Mouse (Mus musculus) lung, embryonic 14.5 days (tissue): ENCODE results near the gene Nbr1. TPM values are rescaled to one million over a fixed set of nuclear protein-coding genes. Genes with fewer than 3 reads are reported as not detected.
"Not testable (repeated sequence)": the region's sequence is repeated elsewhere in the genome, so short reads cannot be mapped to it uniquely, and the experiment has no call there.

Experiments
- ATAC-seq: fragments of 200-750 bp; cut with Nextera tagmentation; 2 replicates; pipeline ENCODE4 v1.8.0; 2017; ENCODE audit warnings: mild to moderate bottlenecking, moderate TSS enrichment, moderate library complexity; ENCODE audit not compliant: insufficient read depth
- DNase-seq: peaks from one replicate; pipeline ENCODE4 v3.0.0-alpha.2; 2015
- H3K27ac ChIP-seq: fragments of 300-500 bp; sonication (generic); 2 replicates; pipeline ENCODE4 v1.5.1; 2014; ENCODE audit warnings: low read depth, mild to moderate bottlenecking, moderate library complexity
- H3K27me3 ChIP-seq: fragments of 300-500 bp; sonication (generic); 2 replicates; pipeline ENCODE4 v1.6.1; 2014; ENCODE audit warnings: low read length, control low read depth; ENCODE audit not compliant: insufficient read depth
- H3K36me3 ChIP-seq: fragments of 300-500 bp; sonication (generic); 2 replicates; pipeline ENCODE4 v1.6.1; 2014; ENCODE audit warnings: control low read depth; ENCODE audit not compliant: insufficient read depth
- H3K4me1 ChIP-seq: fragments of 300-500 bp; sonication (generic); 2 replicates; pipeline ENCODE4 v1.6.1; 2014; ENCODE audit warnings: antibody characterized with exemption, control low read depth; ENCODE audit not compliant: insufficient read depth
- H3K4me2 ChIP-seq: fragments of 300-500 bp; sonication (generic); 2 replicates; pipeline ENCODE4 v1.6.1; 2014; ENCODE audit warnings: mild to moderate bottlenecking
- H3K4me3 ChIP-seq: fragments of 300-500 bp; sonication (generic); 2 replicates; pipeline ENCODE4 v1.5.1; 2014; ENCODE audit warnings: low read depth, low read length
- H3K9ac ChIP-seq: fragments of 300-500 bp; sonication (generic); 2 replicates; pipeline ENCODE4 v1.6.1; 2014
- H3K9me3 ChIP-seq: fragments of 300-500 bp; sonication (generic); 2 replicates; pipeline ENCODE4 v1.6.1; 2016; ENCODE audit warnings: low read depth, low read length, control low read depth
- CTCF ChIP-seq: IDR thresholded peaks from 2 replicates; pipeline ENCODE4 v1.5.1; 2016; ENCODE audit warnings: antibody characterized with exemption, low read depth
- WGBS: fragments of 180-500 bp; shearing (Covaris S2); extraction: QIAGEN DNeasy Blood & Tissue Kit; methylation state at CpG from one replicate; pipeline ENCODE4 v1.1.7; 2014; 5-methylcytosine and 5-hydroxymethylcytosine counted together
- polyA plus RNA-seq: library from polyadenylated mRNA; unstranded; fragments of >200 nt; fragmentation: Nextera tagmentation; extraction: Ambion mirVana; gene quantifications from 2 replicates; pipeline ENCODE4 v1.2.1, GENCODE M21; 2014

Gene Nbr1
- polyA plus RNA-seq, 1 experiment from 2014 or later, result 59.2 TPM

DNA sequence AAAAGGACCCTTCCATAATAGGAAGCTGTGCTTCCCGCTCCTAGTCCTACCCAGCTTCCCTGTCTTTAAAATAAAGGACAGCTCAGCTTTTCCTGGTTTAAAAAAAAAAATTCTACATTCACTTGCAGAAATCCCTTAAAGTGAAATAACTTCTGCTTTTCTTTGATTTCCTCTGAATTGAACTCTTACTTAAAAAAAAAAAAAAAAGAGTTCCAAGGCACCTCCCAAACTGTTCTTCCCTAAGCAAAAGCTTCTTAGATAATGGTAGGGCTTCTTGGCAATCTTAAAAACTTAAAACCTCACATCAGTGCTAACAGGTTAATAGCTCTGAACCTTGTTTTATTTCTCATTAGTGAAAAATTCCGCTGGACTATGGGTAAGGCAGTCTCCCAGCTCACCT is 31.3 kb downstream of the Nbr1 start:
- DNase-seq, result no peak
- Histone ChIP-seq H3K4me3 (no peak overlapping the region), H3K4me1 (no peaks in the 10 kb centered on the region), H3K27me3 (no peaks in the 10 kb centered on the region), H3K9me3 (no peaks in the 10 kb centered on the region), H3K4me2 (no peak overlapping the region), H3K27ac (no peak overlapping the region), H3K9ac (no peak overlapping the region), H3K36me3 (peaks cover 19% of the 10 kb centered on the region)
- 86% methylated on average over 2 of the region's 2 CpGs for WGBS
- ATAC-seq, result no peak
- TF ChIP-seq CTCF, result no peak

DNA sequence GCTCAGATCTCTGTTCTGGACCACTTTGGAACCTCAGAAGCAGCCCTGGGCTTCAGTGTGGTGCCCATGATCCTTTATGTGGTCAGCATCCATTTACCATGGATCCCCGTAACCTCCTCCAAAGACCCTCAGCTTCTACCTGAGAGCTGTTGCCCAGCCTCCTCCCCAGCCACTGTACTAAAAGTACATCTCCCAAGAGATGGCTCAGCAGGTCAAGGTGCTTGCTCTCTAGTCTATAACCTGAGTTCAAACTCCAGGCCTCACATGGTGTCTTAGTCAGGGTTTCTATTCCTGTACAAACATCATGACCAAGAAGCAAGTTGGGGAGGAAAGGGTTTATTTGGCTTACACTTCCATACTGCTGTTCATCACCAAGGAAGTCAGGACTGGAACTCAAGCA is 33.1 kb downstream of the Nbr1 start:
- not testable (repeated sequence) for DNase-seq, H3K4me2 ChIP-seq, H3K27me3 ChIP-seq, H3K4me1 ChIP-seq, H3K27ac ChIP-seq, ATAC-seq, H3K36me3 ChIP-seq, H3K9ac ChIP-seq, H3K4me3 ChIP-seq, H3K9me3 ChIP-seq
- 96% methylated on average over 1 of the region's 1 CpGs for WGBS

DNA sequence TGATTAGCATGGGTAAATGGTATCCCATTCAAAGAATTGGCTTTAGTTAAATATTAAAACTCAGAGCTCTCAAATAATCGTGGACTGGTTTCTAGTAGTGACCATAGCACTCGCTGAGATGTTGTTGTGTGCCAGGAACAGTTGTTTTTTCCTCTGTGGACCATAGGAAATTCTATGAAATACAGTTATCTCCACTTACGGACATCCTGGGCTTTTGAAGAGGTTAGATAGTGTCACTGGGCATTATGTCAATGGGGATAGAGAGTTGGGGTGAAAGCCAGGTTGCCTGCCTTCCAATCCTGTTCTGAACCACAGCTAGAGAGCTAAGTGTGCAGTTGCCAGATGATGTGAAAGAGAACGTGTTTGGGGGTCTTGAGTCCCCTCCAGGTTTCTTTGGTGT is 33.9 kb downstream of the Nbr1 start:
- no peak for TF ChIP-seq CTCF
- no peak for DNase-seq

DNA sequence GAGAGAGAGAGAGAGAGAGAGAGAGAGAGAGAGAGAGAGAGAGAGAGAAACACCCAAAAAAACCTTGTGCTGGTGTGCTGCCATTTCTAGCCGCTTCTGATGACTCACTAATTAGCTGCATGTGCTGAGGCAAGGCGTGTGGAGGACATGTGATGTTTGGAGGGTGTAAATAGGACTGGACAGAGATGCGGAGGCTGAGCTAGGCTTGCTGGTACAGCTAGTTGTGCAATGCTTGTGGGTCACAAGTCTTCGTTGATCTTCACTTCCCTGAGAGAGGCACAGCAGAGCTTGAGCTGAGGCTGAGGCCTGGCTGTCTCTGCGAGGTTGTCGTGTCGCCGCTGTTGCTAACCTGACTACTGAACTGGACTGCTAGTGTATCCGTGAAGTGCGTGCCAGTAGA is 35.7 kb downstream of the Nbr1 start:
- no peak overlapping the region for H3K4me3 ChIP-seq
- WGBS, result 86% methylated on average over 10 of the region's 10 CpGs
- no peak overlapping the region for H3K9ac ChIP-seq
- ATAC-seq, result no peak
- no peaks in the 10 kb centered on the region for H3K9me3 ChIP-seq
- DNase-seq, result no peak
- H3K4me1 ChIP-seq, result no peaks in the 10 kb centered on the region
- H3K4me2 ChIP-seq, result no peak overlapping the region
- H3K36me3 ChIP-seq, result no peaks in the 10 kb centered on the region
- no peaks in the 10 kb centered on the region for H3K27me3 ChIP-seq
- no peak overlapping the region for H3K27ac ChIP-seq
- no peak for TF ChIP-seq CTCF

More for the DNA sequence above, 33.9 kb downstream of the Nbr1 start:
- no peak for ATAC-seq
- H3K9me3 ChIP-seq, result no peaks in the 10 kb centered on the region
- no peak overlapping the region for H3K4me3 ChIP-seq
- no peaks in the 10 kb centered on the region for H3K4me1 ChIP-seq
- no peaks in the 10 kb centered on the region for H3K27me3 ChIP-seq
- no peak overlapping the region for H3K4me2 ChIP-seq
- H3K27ac ChIP-seq, result no peak overlapping the region
- 70% methylated on average over 4 of the region's 4 CpGs for WGBS
- no peak overlapping the region for H3K9ac ChIP-seq
- H3K36me3 ChIP-seq, result peaks cover 4% of the 10 kb centered on the region; the same call in 1 of the 2 replicates

DNA sequence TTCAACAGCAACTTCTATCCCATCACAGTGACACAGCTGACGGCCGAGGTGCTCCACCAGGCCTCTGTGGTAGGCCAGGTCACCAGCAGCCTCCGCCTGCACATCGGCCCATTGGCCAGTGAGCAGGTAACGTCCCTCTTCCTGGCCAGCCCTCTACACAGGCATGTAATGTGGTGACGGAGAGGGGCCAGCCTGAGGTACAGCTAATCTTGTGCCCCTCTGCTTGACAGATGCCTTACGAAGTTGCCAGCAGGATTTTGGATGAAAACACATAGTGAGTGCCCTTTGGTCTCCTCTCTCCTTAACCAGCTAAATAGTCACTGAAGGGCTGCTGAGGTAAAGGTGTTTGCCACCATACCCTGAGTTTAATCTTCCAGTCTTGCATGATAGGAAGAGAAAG is 36.9 kb downstream of the Nbr1 start:
- H3K27me3 ChIP-seq, result no peaks in the 10 kb centered on the region
- no peak overlapping the region for H3K4me2 ChIP-seq
- WGBS, result 84% methylated on average over 7 of the region's 7 CpGs
- no peak overlapping the region for H3K4me3 ChIP-seq
- no peak for TF ChIP-seq CTCF
- H3K36me3 ChIP-seq, result no peaks in the 10 kb centered on the region
- ATAC-seq (no peak), DNase-seq (no peak)
- no peaks in the 10 kb centered on the region for H3K4me1 ChIP-seq
- no peak overlapping the region for H3K27ac ChIP-seq
- no peaks in the 10 kb centered on the region for H3K9me3 ChIP-seq
- no peak overlapping the region for H3K9ac ChIP-seq

DNA sequence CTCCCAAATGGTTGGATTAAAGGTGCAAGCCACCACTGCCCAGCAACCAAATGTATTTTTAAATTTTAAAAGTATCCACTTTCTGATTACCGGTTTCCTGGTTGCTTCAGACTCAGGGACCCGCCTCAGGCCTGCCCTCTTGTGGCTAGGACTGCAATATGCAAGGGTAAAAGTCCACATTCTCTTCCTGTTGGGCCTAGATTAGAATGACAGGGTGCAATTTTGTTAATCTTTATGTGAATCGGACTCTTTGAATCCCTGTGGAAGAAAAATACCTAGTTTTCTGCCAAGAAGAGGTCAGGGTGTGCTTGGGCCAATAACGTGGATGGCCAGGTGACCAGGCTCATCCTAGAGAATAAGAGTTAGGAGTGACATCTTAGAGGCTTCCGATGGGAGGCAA is 37.5 kb downstream of the Nbr1 start:
- H3K9ac ChIP-seq, result no peak overlapping the region
- peak; percentile 79 for TF ChIP-seq CTCF
- H3K27me3 ChIP-seq, result no peaks in the 10 kb centered on the region
- ATAC-seq (no peak), DNase-seq (peak; percentile 78)
- no peak overlapping the region for H3K4me2 ChIP-seq
- H3K4me1 ChIP-seq, result no peaks in the 10 kb centered on the region
- H3K27ac ChIP-seq, result no peak overlapping the region
- H3K4me3 ChIP-seq, result no peak overlapping the region
- 27% methylated on average over 5 of the region's 5 CpGs for whole genome bisulfite sequencing
- no peaks in the 10 kb centered on the region for H3K9me3 ChIP-seq
- H3K36me3 ChIP-seq, result no peaks in the 10 kb centered on the region

DNA sequence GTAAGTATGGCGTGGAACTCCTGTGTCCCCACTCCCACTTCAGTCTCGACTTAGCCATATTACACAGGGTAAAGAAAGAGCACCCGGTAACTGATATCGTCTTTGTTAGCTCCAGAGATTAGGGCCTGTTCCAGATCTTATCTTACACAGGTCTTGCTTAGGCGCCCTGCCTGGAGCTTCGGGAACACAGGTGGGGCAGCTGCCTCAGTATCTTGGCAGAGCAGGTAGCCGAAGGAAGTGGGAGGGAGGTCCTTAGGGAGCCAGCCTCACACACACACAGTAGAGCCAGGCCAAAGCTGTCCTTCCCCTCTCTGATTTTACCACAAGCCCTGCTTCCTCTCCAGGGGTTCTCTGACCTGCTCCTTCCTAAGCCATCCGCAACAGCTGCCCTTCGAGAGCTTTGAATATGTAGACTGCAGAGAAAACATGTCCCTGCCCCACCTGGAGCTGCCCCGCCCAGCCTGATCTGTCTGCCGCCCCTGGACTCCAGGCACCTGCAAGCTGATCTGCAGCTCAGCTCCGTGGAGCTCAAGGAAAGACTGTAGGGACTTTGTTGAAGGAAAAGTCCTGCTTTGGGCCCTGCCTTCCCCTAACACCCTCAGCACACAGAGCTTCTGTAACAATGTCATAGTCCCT is 38.2 kb downstream of the Nbr1 start:
- no peak overlapping the region for H3K27ac ChIP-seq
- no peaks in the 10 kb centered on the region for H3K4me1 ChIP-seq
- no peaks in the 10 kb centered on the region for H3K27me3 ChIP-seq
- 63% methylated on average over 12 of the region's 12 CpGs for WGBS
- ATAC-seq, result no peak
- no peaks in the 10 kb centered on the region for H3K36me3 ChIP-seq
- no peak for DNase-seq
- no peak overlapping the region for H3K4me3 ChIP-seq
- no peak overlapping the region for H3K9ac ChIP-seq
- H3K4me2 ChIP-seq, result no peak overlapping the region
- no peak for TF ChIP-seq CTCF
- H3K9me3 ChIP-seq, result no peaks in the 10 kb centered on the region

DNA sequence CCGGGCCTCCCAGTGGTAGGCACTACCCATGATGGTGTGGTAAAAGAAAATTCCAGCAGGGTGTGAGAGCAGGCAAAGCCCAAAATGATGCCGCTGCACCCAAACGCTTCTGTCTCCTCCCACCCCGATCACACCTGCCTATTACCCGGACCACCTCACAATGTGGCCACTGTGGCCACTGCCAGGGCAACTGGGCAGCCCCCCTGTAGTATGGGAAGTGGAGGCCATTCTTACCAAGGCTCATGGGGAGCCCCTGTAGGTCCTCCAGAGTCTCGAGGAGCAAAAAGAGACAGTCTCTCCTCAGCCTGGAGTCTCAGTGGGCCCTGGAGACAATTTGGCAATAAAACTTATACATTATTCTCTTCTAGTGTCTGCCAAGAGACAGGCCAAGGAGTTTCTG is 47.2 kb downstream of the Nbr1 start, which contains the start of gene Gm11634:
TSS of gene Gm11634 (minus strand) at position 101 of the 400 bp plus-strand sequence.
- no peaks in the 10 kb centered on the region for H3K36me3 ChIP-seq
- no peaks in the 10 kb centered on the region for H3K27me3 ChIP-seq
- no peak for DNase-seq
- H3K4me1 ChIP-seq, result no peaks in the 10 kb centered on the region
- WGBS, result 75% methylated on average over 6 of the region's 6 CpGs
- H3K9me3 ChIP-seq, result no peaks in the 10 kb centered on the region
- H3K4me2 ChIP-seq, result no peak within 1 kb of the TSS
- no peak within 1 kb of the TSS for H3K27ac ChIP-seq
- TF ChIP-seq CTCF, result no peak
- no peak within 1 kb of the TSS for H3K9ac ChIP-seq
- ATAC-seq, result no peak
- no peak within 1 kb of the TSS for H3K4me3 ChIP-seq
